Mouse (Mus musculus) spleen, adult 2 months (tissue): Measurements from ENCODE around the gene Pias4. TPM values are rescaled to one million over a fixed set of nuclear protein-coding genes. Genes with fewer than 3 reads are reported as not detected.
A peak's percentile ranks its signal among the peaks of the same experiment; 100 is the strongest.
"Not testable (repeated sequence)": the region's sequence is repeated elsewhere in the genome, so short reads cannot be mapped to it uniquely, and the experiment has no call there.

Source experiments
- DNase-seq, 2 experiments: peaks; one replicate each; pipeline versions ENCODE4 v3.0.0 to v3.0.0-alpha.2; 2012 to 2021; ENCODE audit warnings: low spot score in 2 of 2, low read depth in 1 of 2
- H3K27ac ChIP-seq: fragments of 200-500 bp; 2 replicates; pipeline ENCODE4 v1.5.1; 2012; ENCODE audit warnings: low read length, inconsistent platforms; ENCODE audit not compliant: insufficient read depth
- H3K27me3 ChIP-seq: fragments of 200-500 bp; 2 replicates; pipeline ENCODE4 v1.6.1; 2012; ENCODE audit warnings: mild to moderate bottlenecking, moderate library complexity, low read length, inconsistent platforms; ENCODE audit not compliant: control insufficient read depth, insufficient read depth
- H3K36me3 ChIP-seq: fragments of 200-500 bp; 2 replicates; pipeline ENCODE4 v1.6.1; 2012; ENCODE audit warnings: mild to moderate bottlenecking, low read length, inconsistent platforms; ENCODE audit not compliant: control insufficient read depth, insufficient read depth
- H3K4me1 ChIP-seq: fragments of 200-500 bp; 2 replicates; pipeline ENCODE4 v1.6.1; 2011; ENCODE audit warnings: inconsistent platforms; ENCODE audit not compliant: control insufficient read depth, insufficient read depth, insufficient read length
- H3K4me3 ChIP-seq: fragments of 200-500 bp; 2 replicates; pipeline ENCODE4 v1.5.1; 2011; ENCODE audit warnings: mild to moderate bottlenecking, inconsistent platforms; ENCODE audit not compliant: insufficient read depth, insufficient read length; ENCODE audit errors: extremely low read depth
- CTCF ChIP-seq: fragments of 200-500 bp; IDR thresholded peaks from 2 replicates; pipeline ENCODE4 v1.5.1; 2011; ENCODE audit warnings: mild to moderate bottlenecking, inconsistent platforms; ENCODE audit not compliant: insufficient read depth, insufficient read length, insufficient replicate concordance; ENCODE audit errors: extremely low read depth
- POLR2A ChIP-seq: fragments of 200-500 bp; IDR thresholded peaks from 2 replicates; pipeline ENCODE4 v1.6.1; 2011; ENCODE audit warnings: low read depth, low read length, inconsistent platforms
- WGBS: fragments of 180-500 bp; shearing (Covaris S2); methylation state at CpG from one replicate; pipeline ENCODE4 v1.1.7; 2018; 5-methylcytosine and 5-hydroxymethylcytosine counted together
- polyA plus RNA-seq: library from polyadenylated mRNA; depleted of rRNA; stranded (reverse); fragments of >200 nt; gene quantifications from 2 replicates; pipeline ENCODE4 v1.2.3, GENCODE M21; 2012

Gene Pias4
- polyA plus RNA-seq, 1 experiment, result 36.1 TPM

GRCm38 (mm10) chr10:81177491-81177925, 9.8 kb upstream of the Pias4 start:
- H3K27ac ChIP-seq, result peak overlapping the region; percentile 90; the same call in 1 of the 2 replicates
- H3K4me1 ChIP-seq, result peaks cover 14% of the 10 kb centered on the region; the same call in 1 of the 2 replicates
- no peak for DNase-seq
- whole genome bisulfite sequencing, result 13% methylated on average over 16 of the region's 16 CpGs
- peak overlapping the region; percentile 80 for H3K4me3 ChIP-seq
- H3K27me3 ChIP-seq, result no peaks in the 10 kb centered on the region
- H3K36me3 ChIP-seq, result peaks cover 44% of the 10 kb centered on the region
- TF ChIP-seq CTCF (no peak), POLR2A (no peak)

- H3K36me3 ChIP-seq, result peaks cover 37% of the 10 kb centered on the region
- H3K27ac ChIP-seq, result peak within 1 kb of the TSS; percentile 90
- peak; percentile 92 to 98 for DNase-seq
- under 1% methylated on average over 76 of the region's 77 CpGs for WGBS
- H3K4me1 ChIP-seq, result peaks cover 14% of the 10 kb centered on the region; the same call in 1 of the 2 replicates
- peak within 1 kb of the TSS; percentile 80 for H3K4me3 ChIP-seq
- peak; percentile 96 for TF ChIP-seq POLR2A
- TF ChIP-seq CTCF, result no peak
- H3K27me3 ChIP-seq, result no peaks in the 10 kb centered on the region
Measured at GRCm38 (mm10) chr10:81176466-81177271, 8.9 kb upstream of the Pias4 start, which contains the start of gene Eef2. TSS of gene Eef2 (plus strand) at chr10:81176631.

- TF ChIP-seq POLR2A, result no peak
- no peak for TF ChIP-seq CTCF
- WGBS, result 14% methylated on average over 13 of the region's 13 CpGs
- no peaks in the 10 kb centered on the region for H3K27me3 ChIP-seq
Measured at GRCm38 (mm10) chr10:81175936-81176465, 8.3 kb upstream of the Pias4 start.

GRCm38 (mm10) chr10:81175345-81175701, 7.6 kb upstream of the Pias4 start:
- H3K4me1 ChIP-seq, result peaks cover 14% of the 10 kb centered on the region; the same call in 1 of the 2 replicates
- peaks cover 25% of the 10 kb centered on the region for H3K36me3 ChIP-seq
- not testable (repeated sequence) for H3K4me3 ChIP-seq, H3K27me3 ChIP-seq, DNase-seq
- H3K27ac ChIP-seq, result peak overlapping the region; percentile 52; the same call in 1 of the 2 replicates
- 15% methylated on average over 4 of the region's 4 CpGs for WGBS

More at GRCm38 (mm10) chr10:81175936-81176465, 8.3 kb upstream of the Pias4 start:
- Histone ChIP-seq H3K4me3 (peak overlapping the region; percentile 25; the same call in 1 of the 2 replicates), H3K36me3 (peaks cover 31% of the 10 kb centered on the region), H3K4me1 (peaks cover 14% of the 10 kb centered on the region; the same call in 1 of the 2 replicates), H3K27ac (peak overlapping the region; percentile 30)
- no peak for DNase-seq

- peaks cover 14% of the 10 kb centered on the region; the same call in 1 of the 2 replicates for H3K4me1 ChIP-seq
- DNase-seq, result peak; percentile 73 to 87
- TF ChIP-seq CTCF, result peak; percentile 99
- no peak for TF ChIP-seq POLR2A
- H3K4me3 ChIP-seq, result no peak overlapping the region
- WGBS, result 18% methylated on average over 29 of the region's 29 CpGs
- H3K27me3 ChIP-seq, result no peaks in the 10 kb centered on the region
- H3K36me3 ChIP-seq, result peaks cover 20% of the 10 kb centered on the region
- 0 out of 2 replicates have a peak overlapping the region, but pooled peaks have one; percentile 10 for H3K27ac ChIP-seq
Measured at GRCm38 (mm10) chr10:81174617-81175344, 7.1 kb upstream of the Pias4 start.

GRCm38 (mm10) chr10:81173132-81173531, 5.4 kb upstream of the Pias4 start:
- Histone ChIP-seq H3K27ac (peak overlapping the region; percentile 79), H3K27me3 (no peaks in the 10 kb centered on the region), H3K4me3 (0 out of 2 replicates have a peak overlapping the region, but pooled peaks have one; percentile 20), H3K36me3 (peaks cover 3% of the 10 kb centered on the region), H3K4me1 (peaks cover 14% of the 10 kb centered on the region; the same call in 1 of the 2 replicates)
- WGBS, result 5% methylated on average over 21 of the region's 21 CpGs
- DNase-seq, result peak; percentile 60 to 74
- peak; percentile 38; the same call in 1 of the 2 replicates for TF ChIP-seq POLR2A
- TF ChIP-seq CTCF, result peak; percentile 88

GRCm38 (mm10) chr10:81169411-81169900, 1.7 kb upstream of the Pias4 start:
- 2% methylated on average over 14 of the region's 14 CpGs for WGBS
- not testable (repeated sequence) for H3K27me3 ChIP-seq, H3K4me1 ChIP-seq, H3K36me3 ChIP-seq
- peak in 1 of 2 experiments; percentile 70 for DNase-seq
- Histone ChIP-seq H3K27ac (peak overlapping the region; percentile 93), H3K4me3 (peak overlapping the region; percentile 35; the same call in 1 of the 2 replicates)
